Mouse (Mus musculus) embryonic fibroblast, embryonic 13.5 days (primary cell): ENCODE measurements around the gene Cngb1. TPM values are rescaled to one million over a fixed set of nuclear protein-coding genes. Genes with fewer than 3 reads are reported as not detected.

Experiments used
- H3K27ac ChIP-seq: 2 replicates; pipeline ENCODE4 v1.5.1; 2012; ENCODE audit warnings: low read length, control low read depth, inconsistent platforms; ENCODE audit not compliant: insufficient read depth
- H3K4me1 ChIP-seq: 2 replicates; pipeline ENCODE4 v1.6.1; 2011; ENCODE audit warnings: low read length; ENCODE audit not compliant: control insufficient read depth, insufficient read depth
- H3K4me3 ChIP-seq: 2 replicates; pipeline ENCODE4 v1.5.1; 2011; ENCODE audit warnings: mild to moderate bottlenecking, control low read depth, low read length; ENCODE audit not compliant: insufficient read depth
- CTCF ChIP-seq: IDR thresholded peaks from 2 replicates; pipeline ENCODE4 v1.5.1; 2011; ENCODE audit warnings: mild to moderate bottlenecking, control low read depth, low read length, moderate library complexity, borderline replicate concordance; ENCODE audit not compliant: insufficient read depth
- POLR2A ChIP-seq: IDR thresholded peaks from 2 replicates; pipeline ENCODE4 v1.6.1; 2011; ENCODE audit warnings: low read depth, mild to moderate bottlenecking, control low read depth, low read length, moderate library complexity
- polyA plus RNA-seq: library from polyadenylated mRNA; stranded (reverse); fragments of >200 nt; gene quantifications from 2 replicates; pipeline ENCODE4 v1.2.4, GENCODE M21; 2011; ENCODE audit warnings: low read depth; ENCODE audit not compliant: missing spikeins, insufficient read length

The Cngb1 gene
- polyA plus RNA-seq, 1 experiment: 0.09 TPM

DNA sequence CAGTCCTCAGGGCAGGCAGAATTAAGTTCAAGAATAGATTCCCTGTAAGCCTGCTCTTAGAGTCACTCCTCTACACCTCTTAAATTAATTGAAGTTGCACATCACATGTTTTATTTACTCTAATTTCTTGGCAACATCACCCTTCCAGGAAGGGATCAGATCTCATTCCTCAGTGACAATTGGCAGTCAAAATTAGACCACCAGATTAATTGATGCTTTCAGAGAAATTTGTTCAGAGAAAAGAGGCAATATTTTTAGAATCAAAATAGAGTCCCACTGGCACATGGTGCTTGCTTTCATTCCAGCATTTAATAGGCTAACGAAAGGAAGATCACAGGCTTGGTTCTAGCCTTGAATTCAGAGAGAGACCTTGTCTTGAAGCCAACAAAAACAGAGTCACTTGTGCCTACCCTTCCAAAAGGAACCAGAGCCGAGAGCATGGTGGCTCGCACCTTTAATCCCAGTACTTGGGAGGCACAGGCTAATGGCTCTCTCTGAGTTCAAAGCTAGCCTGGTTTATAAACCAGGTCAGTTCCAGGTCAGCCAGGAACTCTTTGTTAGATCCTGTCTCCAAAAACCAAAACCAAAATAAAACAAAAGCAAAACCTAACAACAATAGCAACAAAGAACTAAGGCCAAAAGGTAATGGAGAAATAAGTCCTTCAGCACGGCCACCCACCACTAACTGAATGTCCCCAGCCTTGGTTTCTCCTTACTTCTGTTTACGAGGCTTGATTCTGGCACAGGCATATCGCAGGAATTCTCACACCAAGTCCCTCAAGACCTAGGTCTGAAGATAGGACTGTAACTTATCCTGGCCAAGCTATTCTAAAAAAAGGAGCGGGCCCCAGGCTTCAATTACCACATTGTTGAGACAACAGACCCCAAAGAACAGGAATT, 79.9 kb downstream of the Cngb1 start:
- Histone ChIP-seq H3K4me3 (no peak overlapping the region), H3K4me1 (no peaks in the 10 kb centered on the region), H3K27ac (no peak overlapping the region)
- no peak for TF ChIP-seq POLR2A
- TF ChIP-seq CTCF: no peak

DNA sequence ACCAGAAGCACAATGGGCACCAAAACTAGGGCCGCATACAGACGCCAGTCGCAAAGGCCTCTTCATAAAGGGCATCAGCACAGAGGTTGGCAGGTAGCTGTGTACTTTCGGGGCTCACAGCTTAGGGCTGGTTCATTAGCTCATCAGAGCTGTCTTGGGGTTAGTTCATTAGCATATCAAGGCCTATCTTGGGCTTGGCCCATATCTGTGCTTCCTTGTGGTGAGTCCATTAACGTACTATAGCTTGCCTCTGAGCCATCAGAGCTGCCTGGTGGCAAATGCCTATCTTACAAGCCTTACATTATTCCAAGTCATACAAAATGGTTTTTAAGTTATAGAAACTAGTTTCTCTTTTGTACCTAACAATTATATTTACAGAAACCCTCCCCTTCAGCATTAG, 82.4 kb downstream of the Cngb1 start:
- Histone ChIP-seq H3K4me3 (no peak overlapping the region), H3K27ac (no peak overlapping the region), H3K4me1 (0 out of 2 replicates have a peak, but pooled peaks cover 3% of the 10 kb centered on the region)
- TF ChIP-seq POLR2A (no peak), CTCF (no peak)

- TF ChIP-seq POLR2A (no peak), CTCF (no peak)
- H3K4me3 ChIP-seq: no peak overlapping the region
- no peak overlapping the region for H3K27ac ChIP-seq
- H3K4me1 ChIP-seq: 0 out of 2 replicates have a peak, but pooled peaks cover 3% of the 10 kb centered on the region
Observed at GRCm38 (mm10) chr8:95221045-95221444, 85.3 kb downstream of the Cngb1 start.

GRCm38 (mm10) chr8:95220571-95220998, 85.8 kb downstream of the Cngb1 start:
- H3K4me1 ChIP-seq: 0 out of 2 replicates have a peak, but pooled peaks cover 3% of the 10 kb centered on the region
- no peak for TF ChIP-seq POLR2A
- TF ChIP-seq CTCF: no peak
- H3K4me3 ChIP-seq: no peak overlapping the region
- no peak overlapping the region for H3K27ac ChIP-seq

GRCm38 (mm10) chr8:95219623-95220022, 86.8 kb downstream of the Cngb1 start:
- Histone ChIP-seq H3K4me3 (no peak overlapping the region), H3K27ac (no peak overlapping the region), H3K4me1 (0 out of 2 replicates have a peak, but pooled peaks cover 3% of the 10 kb centered on the region)
- TF ChIP-seq CTCF (no peak), POLR2A (no peak)

- H3K27ac ChIP-seq: no peak overlapping the region
Observed at GRCm38 (mm10) chr8:95215709-95216360, 90.5 kb downstream of the Cngb1 start.

DNA sequence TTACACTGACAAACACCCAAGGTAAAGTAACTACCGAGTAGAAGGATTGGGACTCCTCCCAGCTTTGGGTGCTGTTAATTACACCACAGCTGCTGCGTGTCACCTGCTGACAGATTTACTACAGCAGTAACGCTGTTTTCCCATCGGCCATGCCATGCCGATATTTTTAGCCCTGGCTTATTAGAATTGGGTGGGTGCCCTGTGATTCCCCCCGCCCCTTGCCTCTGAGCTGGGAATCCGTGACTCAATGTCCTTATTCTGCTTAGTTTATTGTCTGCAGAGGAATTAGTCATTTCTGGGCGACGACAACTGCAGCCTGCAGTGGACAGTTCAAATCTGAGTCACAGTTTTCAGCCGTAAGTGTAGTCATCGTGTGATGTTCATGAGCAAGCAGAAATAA, 96.5 kb downstream of the Cngb1 start:
- Histone ChIP-seq H3K27ac (no peak overlapping the region), H3K4me1 (no peaks in the 10 kb centered on the region), H3K4me3 (no peak overlapping the region)
- TF ChIP-seq CTCF (no peak), POLR2A (no peak)

More at GRCm38 (mm10) chr8:95215709-95216360, 90.5 kb downstream of the Cngb1 start:
- no peak for TF ChIP-seq POLR2A
- no peak for TF ChIP-seq CTCF
- Histone ChIP-seq H3K4me3 (no peak overlapping the region), H3K4me1 (0 out of 2 replicates have a peak, but pooled peaks cover 2% of the 10 kb centered on the region)

DNA sequence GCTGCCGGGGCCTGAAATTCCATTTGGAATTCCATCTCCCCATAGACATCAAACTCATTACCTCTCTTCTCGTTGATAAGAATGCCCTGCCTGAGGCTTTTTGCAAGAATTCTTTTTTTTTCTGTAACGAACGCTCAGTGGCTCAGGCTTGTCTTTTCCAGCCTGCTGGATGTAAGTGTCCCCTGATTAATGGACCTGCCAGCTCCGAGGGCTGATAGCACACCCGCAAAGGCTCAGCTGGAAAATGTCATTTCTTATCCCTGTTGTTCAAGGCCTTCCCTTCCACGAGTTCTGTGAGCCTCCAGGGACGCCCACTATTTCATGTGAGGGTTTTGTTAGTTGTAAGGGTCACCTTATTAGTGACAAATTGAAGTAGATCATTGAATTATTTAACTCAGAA, 100.4 kb downstream of the Cngb1 start:
- Histone ChIP-seq H3K4me1 (no peaks in the 10 kb centered on the region), H3K27ac (no peak overlapping the region), H3K4me3 (no peak overlapping the region)
- TF ChIP-seq POLR2A: no peak
- TF ChIP-seq CTCF: no peak

DNA sequence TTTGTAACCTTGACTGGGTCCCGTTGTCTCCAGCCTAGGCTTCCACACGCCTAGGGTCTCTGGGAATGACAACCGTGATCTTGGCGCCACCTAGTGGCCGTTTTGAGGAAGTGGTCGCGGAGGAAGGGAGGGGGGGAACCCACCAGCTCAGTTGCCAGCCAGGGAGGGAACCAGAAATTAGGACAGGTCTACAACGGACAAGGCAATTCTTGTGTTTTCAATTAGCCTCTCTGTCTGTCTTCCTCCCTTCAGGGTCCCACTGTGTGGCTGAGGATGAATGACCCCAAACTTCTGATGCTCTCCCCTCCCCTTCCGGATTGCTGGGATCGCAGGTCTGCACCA, 102.4 kb downstream of the Cngb1 start:
- peak; percentile 85; the same call in 1 of the 2 replicates for TF ChIP-seq CTCF
- no peak for TF ChIP-seq POLR2A
- Histone ChIP-seq H3K4me3 (no peak overlapping the region), H3K4me1 (no peaks in the 10 kb centered on the region), H3K27ac (no peak overlapping the region)
